Mouse (Mus musculus) neural tube, embryonic 13.5 days (tissue): ENCODE data around the gene Tmem252. TPM values are rescaled to one million over a fixed set of nuclear protein-coding genes. Genes with fewer than 3 reads are reported as not detected.

ENCODE experiments used
- ATAC-seq: fragments of 200-750 bp; cut with Nextera tagmentation; 2 replicates; pipeline ENCODE4 v1.8.0; 2017; ENCODE audit warnings: low read depth, mild to moderate bottlenecking, moderate TSS enrichment, moderate library complexity
- H3K27ac ChIP-seq: fragments of 300-500 bp; sonication (generic); replicated peaks from 2 replicates; pipeline ENCODE4 v1.5.1; 2015; ENCODE audit warnings: moderate library complexity, mild to moderate bottlenecking, inconsistent platforms
- H3K27me3 ChIP-seq: fragments of 300-500 bp; sonication (generic); 2 replicates; pipeline ENCODE4 v1.6.1; 2015; ENCODE audit warnings: mild to moderate bottlenecking, inconsistent platforms
- H3K36me3 ChIP-seq: fragments of 300-500 bp; sonication (generic); 2 replicates; pipeline ENCODE4 v1.6.1; 2015; ENCODE audit warnings: mild to moderate bottlenecking, inconsistent platforms
- H3K4me1 ChIP-seq: fragments of 300-500 bp; sonication (generic); replicated peaks from 2 replicates; pipeline ENCODE4 v1.6.1; 2015; ENCODE audit warnings: inconsistent platforms
- H3K4me2 ChIP-seq: fragments of 300-500 bp; sonication (generic); 2 replicates; pipeline ENCODE4 v1.6.1; 2015; ENCODE audit warnings: inconsistent platforms, mild to moderate bottlenecking, moderate library complexity
- H3K4me3 ChIP-seq: fragments of 300-500 bp; sonication (generic); 2 replicates; pipeline ENCODE4 v1.5.1; 2015; ENCODE audit warnings: mild to moderate bottlenecking, inconsistent platforms
- H3K9ac ChIP-seq: fragments of 300-500 bp; sonication (generic); 2 replicates; pipeline ENCODE4 v1.6.1; 2015; ENCODE audit warnings: moderate library complexity, mild to moderate bottlenecking, inconsistent platforms
- H3K9me3 ChIP-seq: fragments of 300-500 bp; sonication (generic); 2 replicates; pipeline ENCODE4 v1.6.1; 2016; ENCODE audit warnings: inconsistent platforms
- WGBS: fragments of 180-500 bp; shearing (Covaris S2); methylation state at CpG from one replicate; pipeline ENCODE4 v1.1.7; 2015; 5-methylcytosine and 5-hydroxymethylcytosine counted together
- polyA plus RNA-seq: library from polyadenylated mRNA; unstranded; fragments of >200 nt; fragmentation: Nextera tagmentation; extraction: Ambion mirVana; gene quantifications from 2 replicates; pipeline ENCODE4 v1.2.1, GENCODE M21; 2015

Gene Tmem252
- polyA plus RNA-seq, 1 experiment from 2014 or later: 1.5 TPM

- WGBS: 71% methylated on average over 8 of the region's 8 CpGs
- Histone ChIP-seq H3K27ac (no peak overlapping the region), H3K4me1 (0 out of 2 replicates have a peak, but pooled peaks cover 3% of the 10 kb centered on the region), H3K36me3 (no peaks in the 10 kb centered on the region), H3K4me3 (no peak overlapping the region), H3K9me3 (no peaks in the 10 kb centered on the region), H3K27me3 (0 out of 2 replicates have a peak, but pooled peaks cover 3% of the 10 kb centered on the region), H3K9ac (no peak overlapping the region), H3K4me2 (no peak overlapping the region)
- ATAC-seq: no peak
Measured at GRCm38 (mm10) chr19:24703680-24704079, 29.9 kb downstream of the Tmem252 start.

- H3K4me3 ChIP-seq: no peak overlapping the region
- no peak overlapping the region for H3K9ac ChIP-seq
- H3K4me1 ChIP-seq: no peaks in the 10 kb centered on the region
- no peak overlapping the region for H3K4me2 ChIP-seq
- 0 out of 2 replicates have a peak, but pooled peaks cover 3% of the 10 kb centered on the region for H3K27me3 ChIP-seq
- WGBS: 84% methylated on average over 2 of the region's 2 CpGs
- no peaks in the 10 kb centered on the region for H3K36me3 ChIP-seq
- no peak for ATAC-seq
- no peaks in the 10 kb centered on the region for H3K9me3 ChIP-seq
- no peak overlapping the region for H3K27ac ChIP-seq
Measured at GRCm38 (mm10) chr19:24704326-24704725, 30.5 kb downstream of the Tmem252 start.

- H3K4me3 ChIP-seq: no peak overlapping the region
- H3K27me3 ChIP-seq: 0 out of 2 replicates have a peak, but pooled peaks cover 3% of the 10 kb centered on the region
- no peak for ATAC-seq
- no peaks in the 10 kb centered on the region for H3K9me3 ChIP-seq
- 63% methylated on average over 1 of the region's 1 CpGs for WGBS
- no peak overlapping the region for H3K27ac ChIP-seq
- no peaks in the 10 kb centered on the region for H3K4me1 ChIP-seq
- H3K36me3 ChIP-seq: no peaks in the 10 kb centered on the region
- H3K9ac ChIP-seq: no peak overlapping the region
- H3K4me2 ChIP-seq: no peak overlapping the region
Measured at GRCm38 (mm10) chr19:24705395-24705794, 31.6 kb downstream of the Tmem252 start.

GRCm38 (mm10) chr19:24707071-24707906 lies 33.5 kb downstream of the Tmem252 start:
- Histone ChIP-seq H3K4me3 (no peak overlapping the region), H3K27me3 (no peaks in the 10 kb centered on the region), H3K4me1 (no peaks in the 10 kb centered on the region), H3K27ac (no peak overlapping the region), H3K9me3 (no peaks in the 10 kb centered on the region), H3K4me2 (no peak overlapping the region), H3K9ac (no peak overlapping the region), H3K36me3 (no peaks in the 10 kb centered on the region)
- ATAC-seq: no peak
- WGBS: 58% methylated on average over 7 of the region's 7 CpGs

- Histone ChIP-seq H3K9ac (no peak overlapping the region), H3K4me3 (no peak overlapping the region), H3K36me3 (no peaks in the 10 kb centered on the region), H3K27ac (no peak overlapping the region), H3K9me3 (no peaks in the 10 kb centered on the region), H3K4me1 (no peaks in the 10 kb centered on the region), H3K27me3 (no peaks in the 10 kb centered on the region), H3K4me2 (no peak overlapping the region)
- no peak for ATAC-seq
- WGBS: 89% methylated on average over 7 of the region's 7 CpGs
Measured at GRCm38 (mm10) chr19:24708032-24708431, 34.2 kb downstream of the Tmem252 start.

- H3K9me3 ChIP-seq: peaks cover 3% of the 10 kb centered on the region; the same call in 1 of the 2 replicates
- 80% methylated on average over 7 of the region's 7 CpGs for WGBS
- H3K27ac ChIP-seq: no peak overlapping the region
- H3K4me2 ChIP-seq: no peak overlapping the region
- H3K27me3 ChIP-seq: no peaks in the 10 kb centered on the region
- ATAC-seq: peak; percentile 56; the same call in 1 of the 2 replicates
- no peaks in the 10 kb centered on the region; the same call in 1 of the 2 replicates for H3K4me1 ChIP-seq
- H3K36me3 ChIP-seq: no peaks in the 10 kb centered on the region
- H3K9ac ChIP-seq: no peak overlapping the region
- no peak overlapping the region for H3K4me3 ChIP-seq
Measured at GRCm38 (mm10) chr19:24716303-24717097, 42.7 kb downstream of the Tmem252 start.

GRCm38 (mm10) chr19:24718021-24718420 lies 44.2 kb downstream of the Tmem252 start:
- no peak overlapping the region for H3K27ac ChIP-seq
- H3K27me3 ChIP-seq: no peaks in the 10 kb centered on the region
- H3K36me3 ChIP-seq: no peaks in the 10 kb centered on the region
- H3K4me1 ChIP-seq: no peaks in the 10 kb centered on the region; the same call in 1 of the 2 replicates
- peaks cover 3% of the 10 kb centered on the region; the same call in 1 of the 2 replicates for H3K9me3 ChIP-seq
- no peak overlapping the region for H3K4me3 ChIP-seq
- no peak for ATAC-seq
- 89% methylated on average over 1 of the region's 1 CpGs for WGBS
- no peak overlapping the region for H3K4me2 ChIP-seq
- no peak overlapping the region for H3K9ac ChIP-seq

GRCm38 (mm10) chr19:24719504-24719903 lies 45.7 kb downstream of the Tmem252 start:
- Histone ChIP-seq H3K9me3 (peaks cover 3% of the 10 kb centered on the region; the same call in 1 of the 2 replicates), H3K36me3 (no peaks in the 10 kb centered on the region), H3K4me3 (no peak overlapping the region), H3K27ac (no peak overlapping the region), H3K4me1 (no peaks in the 10 kb centered on the region), H3K9ac (no peak overlapping the region), H3K27me3 (no peaks in the 10 kb centered on the region), H3K4me2 (no peak overlapping the region)
- ATAC-seq: no peak
- WGBS: 81% methylated on average over 4 of the region's 4 CpGs

GRCm38 (mm10) chr19:24720448-24720847 lies 46.6 kb downstream of the Tmem252 start:
- Histone ChIP-seq H3K9me3 (peaks cover 3% of the 10 kb centered on the region; the same call in 1 of the 2 replicates), H3K27me3 (no peaks in the 10 kb centered on the region), H3K4me1 (no peaks in the 10 kb centered on the region), H3K4me2 (no peak overlapping the region), H3K36me3 (no peaks in the 10 kb centered on the region), H3K4me3 (no peak overlapping the region), H3K9ac (no peak overlapping the region), H3K27ac (no peak overlapping the region)
- no peak for ATAC-seq

- Histone ChIP-seq H3K4me1 (no peaks in the 10 kb centered on the region), H3K27me3 (no peaks in the 10 kb centered on the region), H3K9ac (no peak overlapping the region), H3K4me3 (no peak overlapping the region), H3K36me3 (no peaks in the 10 kb centered on the region), H3K4me2 (no peak overlapping the region), H3K27ac (no peak overlapping the region), H3K9me3 (no peaks in the 10 kb centered on the region)
- WGBS: 66% methylated on average over 10 of the region's 10 CpGs
- ATAC-seq: no peak
Measured at GRCm38 (mm10) chr19:24724362-24724761, 50.6 kb downstream of the Tmem252 start.

GRCm38 (mm10) chr19:24730661-24731060 lies 56.9 kb downstream of the Tmem252 start:
- 69% methylated on average over 5 of the region's 5 CpGs for WGBS
- no peak overlapping the region for H3K4me2 ChIP-seq

More at GRCm38 (mm10) chr19:24730661-24731060, 56.9 kb downstream of the Tmem252 start:
- no peaks in the 10 kb centered on the region for H3K36me3 ChIP-seq
- no peak overlapping the region for H3K27ac ChIP-seq
- no peak for ATAC-seq
- H3K9me3 ChIP-seq: no peaks in the 10 kb centered on the region
- no peak overlapping the region for H3K4me3 ChIP-seq
- no peak overlapping the region for H3K9ac ChIP-seq
- peaks cover 6% of the 10 kb centered on the region; the same call in 1 of the 2 replicates for H3K4me1 ChIP-seq
- no peaks in the 10 kb centered on the region for H3K27me3 ChIP-seq
